Mouse (Mus musculus): ENCODE measurements around the gene Zfyve27.

DNA sequence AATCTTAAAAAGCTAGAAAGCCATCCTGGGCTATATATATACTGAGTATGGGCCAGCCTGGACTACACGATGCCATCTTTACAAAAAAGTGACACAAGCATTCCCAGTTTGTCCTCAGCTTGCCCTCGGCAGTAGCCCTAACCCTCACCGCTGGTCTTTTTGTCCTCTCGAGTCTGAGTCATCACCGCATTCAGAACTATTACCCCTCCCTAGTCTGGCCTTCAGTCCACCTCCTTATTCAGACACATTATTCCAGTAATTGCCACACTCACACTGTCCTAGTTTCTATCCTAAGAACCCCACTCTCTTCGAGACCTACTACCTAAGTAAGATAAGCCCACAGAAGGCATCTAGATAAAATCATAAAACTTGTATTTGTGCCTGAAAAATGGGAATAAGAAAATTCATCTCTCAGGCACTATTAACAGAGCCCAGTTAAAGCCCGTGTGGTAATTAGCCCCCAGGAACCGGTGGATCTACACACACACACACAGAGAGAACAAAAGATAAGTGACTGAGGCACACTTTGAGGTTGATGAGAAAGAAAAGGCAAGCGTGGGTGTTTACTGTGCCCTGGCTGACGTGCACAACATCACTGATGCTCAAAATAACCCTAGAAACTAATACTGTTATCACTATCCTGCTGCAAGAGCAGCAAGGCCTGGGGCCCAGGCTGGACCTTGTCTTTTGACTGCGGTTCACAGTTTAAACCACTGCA lies 38.1 kb upstream of the Zfyve27 start:
- TF ChIP-seq POLR2A (IDR thresholded peaks at IDR 0.05; ENCODE audit: extremely low read depth, insufficient read depth, low read length) = no peak
- no peak for TF ChIP-seq CTCF (IDR thresholded peaks at IDR 0.05; ENCODE audit: low read depth, low read length)
